Mouse (Mus musculus): Measurements from ENCODE around the gene Spats1. TPM values are rescaled to one million over a fixed set of nuclear protein-coding genes. Genes with fewer than 3 reads are reported as not detected.

Gene Spats1
- polyA plus RNA-seq, 1 experiment from 2014 or later, result not detected

- no peak for ATAC-seq
These were observed 24.3 kb upstream of the Spats1 start for GRCm38 (mm10) chr17:45499516-45499915.

GRCm38 (mm10) chr17:45498397-45498796 is 23.2 kb upstream of the Spats1 start:
- TF ChIP-seq EP300 (IDR thresholded peaks at IDR 0.05; ENCODE audit: low read depth), result no peak
- TF ChIP-seq CTCF (IDR thresholded peaks at IDR 0.05; ENCODE audit: low read depth), result no peak
- 78% methylated on average over 13 of the region's 13 CpGs for WGBS (ENCODE audit: insufficient replicate concordance)

More at GRCm38 (mm10) chr17:45499516-45499915, 24.3 kb upstream of the Spats1 start:
- no peak for DNase-seq
- Histone ChIP-seq H3K36me3 (replicated peaks; ENCODE audit: insufficient read depth, low read length) (no peaks in the 10 kb centered on the region), H3K9ac (replicated peaks) (no peak overlapping the region), H3K4me2 (ENCODE audit: low read depth, low read length) (no peak overlapping the region), H3K27ac (ENCODE audit: low read depth) (no peak overlapping the region), H3K9me3 (ENCODE audit: low read length) (no peaks in the 10 kb centered on the region), H3K4me1 (ENCODE audit: insufficient read depth) (no peaks in the 10 kb centered on the region), H3K27me3 (ENCODE audit: insufficient read depth, low read length) (no peaks in the 10 kb centered on the region), H3K4me3 (ENCODE audit: low read depth, low read length) (no peak overlapping the region)
- 49% methylated on average over 2 of the region's 2 CpGs for WGBS (ENCODE audit: insufficient replicate concordance)
- TF ChIP-seq CTCF (IDR thresholded peaks at IDR 0.05; ENCODE audit: low read depth) (no peak; the same call in 1 of the 2 replicates), EP300 (IDR thresholded peaks at IDR 0.05; ENCODE audit: low read depth) (no peak)

GRCm38 (mm10) chr17:45495398-45495797 is 20.2 kb upstream of the Spats1 start:
- Histone ChIP-seq H3K4me3 (ENCODE audit: low read depth, low read length) (no peak overlapping the region), H3K27me3 (ENCODE audit: insufficient read depth, low read length) (peaks cover 3% of the 10 kb centered on the region; the same call in 1 of the 2 replicates), H3K27ac (ENCODE audit: low read depth) (no peak overlapping the region), H3K36me3 (replicated peaks; ENCODE audit: insufficient read depth, low read length) (no peaks in the 10 kb centered on the region), H3K4me1 (ENCODE audit: insufficient read depth) (no peaks in the 10 kb centered on the region), H3K9me3 (ENCODE audit: low read length) (no peaks in the 10 kb centered on the region), H3K9ac (replicated peaks) (no peak overlapping the region), H3K4me2 (ENCODE audit: low read depth, low read length) (no peak overlapping the region)
- ATAC-seq (no peak), DNase-seq (no peak)
- TF ChIP-seq CTCF (IDR thresholded peaks at IDR 0.05; ENCODE audit: low read depth), result no peak
- no peak for TF ChIP-seq EP300 (IDR thresholded peaks at IDR 0.05; ENCODE audit: low read depth)
- 72% methylated on average over 10 of the region's 11 CpGs for WGBS (ENCODE audit: insufficient replicate concordance)

More at GRCm38 (mm10) chr17:45498397-45498796, 23.2 kb upstream of the Spats1 start:
- no peaks in the 10 kb centered on the region for H3K4me1 ChIP-seq (ENCODE audit: insufficient read depth)
- no peaks in the 10 kb centered on the region for H3K36me3 ChIP-seq (replicated peaks; ENCODE audit: insufficient read depth, low read length)
- no peak overlapping the region for H3K4me3 ChIP-seq (ENCODE audit: low read depth, low read length)
- ATAC-seq (no peak), DNase-seq (no peak)
- peaks cover under 1% of the 10 kb centered on the region; the same call in 1 of the 2 replicates for H3K27me3 ChIP-seq (ENCODE audit: insufficient read depth, low read length)
- H3K4me2 ChIP-seq (ENCODE audit: low read depth, low read length), result no peak overlapping the region
- no peaks in the 10 kb centered on the region for H3K9me3 ChIP-seq (ENCODE audit: low read length)
- H3K9ac ChIP-seq (replicated peaks), result no peak overlapping the region
- no peak overlapping the region for H3K27ac ChIP-seq (ENCODE audit: low read depth)

- no peak for TF ChIP-seq EP300 (IDR thresholded peaks at IDR 0.05; ENCODE audit: low read depth)
- TF ChIP-seq CTCF (IDR thresholded peaks at IDR 0.05; ENCODE audit: low read depth), result no peak
- Histone ChIP-seq H3K4me2 (ENCODE audit: low read depth, low read length) (no peak overlapping the region), H3K36me3 (replicated peaks; ENCODE audit: insufficient read depth, low read length) (no peaks in the 10 kb centered on the region), H3K27me3 (ENCODE audit: insufficient read depth, low read length) (peaks cover 6% of the 10 kb centered on the region; the same call in 1 of the 2 replicates), H3K9me3 (ENCODE audit: low read length) (no peaks in the 10 kb centered on the region), H3K27ac (ENCODE audit: low read depth) (no peak overlapping the region), H3K4me1 (ENCODE audit: insufficient read depth) (no peaks in the 10 kb centered on the region), H3K9ac (replicated peaks) (no peak overlapping the region), H3K4me3 (ENCODE audit: low read depth, low read length) (no peak overlapping the region)
- no peak for DNase-seq
- 57% methylated on average over 13 of the region's 13 CpGs for WGBS (ENCODE audit: insufficient replicate concordance)
- no peak for ATAC-seq
These were observed 15.4 kb upstream of the Spats1 start for GRCm38 (mm10) chr17:45490532-45491154.

GRCm38 (mm10) chr17:45489736-45490135 is 14.5 kb upstream of the Spats1 start:
- Histone ChIP-seq H3K36me3 (replicated peaks; ENCODE audit: insufficient read depth, low read length) (no peaks in the 10 kb centered on the region), H3K4me3 (ENCODE audit: low read depth, low read length) (no peak overlapping the region), H3K9ac (replicated peaks) (no peak overlapping the region), H3K4me1 (ENCODE audit: insufficient read depth) (no peaks in the 10 kb centered on the region), H3K27me3 (ENCODE audit: insufficient read depth, low read length) (peaks cover 6% of the 10 kb centered on the region; the same call in 1 of the 2 replicates), H3K27ac (ENCODE audit: low read depth) (no peak overlapping the region), H3K9me3 (ENCODE audit: low read length) (no peaks in the 10 kb centered on the region), H3K4me2 (ENCODE audit: low read depth, low read length) (no peak overlapping the region)
- no peak for TF ChIP-seq EP300 (IDR thresholded peaks at IDR 0.05; ENCODE audit: low read depth)
- no peak for TF ChIP-seq CTCF (IDR thresholded peaks at IDR 0.05; ENCODE audit: low read depth)
- no peak for ATAC-seq
- no peak for DNase-seq
- WGBS (ENCODE audit: insufficient replicate concordance), result 80% methylated on average over 6 of the region's 6 CpGs

- ATAC-seq (no peak), DNase-seq (no peak)
- Histone ChIP-seq H3K9me3 (ENCODE audit: low read length) (no peaks in the 10 kb centered on the region), H3K4me3 (ENCODE audit: low read depth, low read length) (no peak overlapping the region), H3K27ac (ENCODE audit: low read depth) (no peak overlapping the region), H3K4me1 (ENCODE audit: insufficient read depth) (no peaks in the 10 kb centered on the region), H3K9ac (replicated peaks) (no peak overlapping the region), H3K27me3 (ENCODE audit: insufficient read depth, low read length) (peaks cover 6% of the 10 kb centered on the region; the same call in 1 of the 2 replicates), H3K4me2 (ENCODE audit: low read depth, low read length) (no peak overlapping the region), H3K36me3 (replicated peaks; ENCODE audit: insufficient read depth, low read length) (no peaks in the 10 kb centered on the region)
- TF ChIP-seq CTCF (IDR thresholded peaks at IDR 0.05; ENCODE audit: low read depth) (no peak), EP300 (IDR thresholded peaks at IDR 0.05; ENCODE audit: low read depth) (no peak)
- 74% methylated on average over 23 of the region's 23 CpGs for WGBS (ENCODE audit: insufficient replicate concordance)
These were observed 13.4 kb upstream of the Spats1 start for GRCm38 (mm10) chr17:45488321-45489254.

All from liver, postnatal 0 days (tissue).